Mouse (Mus musculus): Measurements from ENCODE around the gene Riok2.

Riok2 gene

DNA sequence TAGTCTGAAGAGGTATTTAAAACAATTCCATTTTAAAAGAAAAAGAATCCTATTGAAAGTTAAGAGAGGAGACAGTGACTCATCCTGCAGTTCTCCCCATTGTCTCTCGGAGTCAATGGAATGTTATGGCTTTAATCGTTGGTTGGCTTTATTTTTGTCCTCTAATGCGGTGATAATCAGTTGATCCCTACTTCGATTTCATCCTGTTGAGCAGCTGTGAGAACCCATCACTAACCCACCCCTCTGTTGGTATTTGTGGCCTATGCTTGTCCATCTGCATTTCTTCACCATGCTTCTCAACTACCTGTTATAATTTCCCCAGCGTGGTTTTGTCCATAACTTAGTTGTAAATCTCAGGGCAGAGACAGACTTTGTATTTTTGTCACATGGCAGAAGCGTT, 34.0 kb downstream of the Riok2 start:
- DNase-seq (ENCODE audit: low spot score in 2 of 2) = no peak

- DNase-seq (ENCODE audit: low spot score in 2 of 2) = no peak
These were observed 34.8 kb downstream of the Riok2 start for GRCm38 (mm10) chr17:17408720-17409478.

- DNase-seq (ENCODE audit: low spot score in 2 of 2) = no peak
These were observed 35.5 kb downstream of the Riok2 start for GRCm38 (mm10) chr17:17409601-17410000.

GRCm38 (mm10) chr17:17411443-17411842, 37.3 kb downstream of the Riok2 start:
- no peak for DNase-seq (ENCODE audit: low spot score in 2 of 2)

GRCm38 (mm10) chr17:17412176-17412575, 38.1 kb downstream of the Riok2 start:
- no peak for DNase-seq (ENCODE audit: low spot score in 2 of 2)

- no peak for DNase-seq (ENCODE audit: low spot score in 2 of 2)
These were observed 40.1 kb downstream of the Riok2 start for GRCm38 (mm10) chr17:17414206-17414605.

GRCm38 (mm10) chr17:17424609-17425307, 50.6 kb downstream of the Riok2 start:
- no peak for DNase-seq (ENCODE audit: low spot score in 2 of 2)

DNA sequence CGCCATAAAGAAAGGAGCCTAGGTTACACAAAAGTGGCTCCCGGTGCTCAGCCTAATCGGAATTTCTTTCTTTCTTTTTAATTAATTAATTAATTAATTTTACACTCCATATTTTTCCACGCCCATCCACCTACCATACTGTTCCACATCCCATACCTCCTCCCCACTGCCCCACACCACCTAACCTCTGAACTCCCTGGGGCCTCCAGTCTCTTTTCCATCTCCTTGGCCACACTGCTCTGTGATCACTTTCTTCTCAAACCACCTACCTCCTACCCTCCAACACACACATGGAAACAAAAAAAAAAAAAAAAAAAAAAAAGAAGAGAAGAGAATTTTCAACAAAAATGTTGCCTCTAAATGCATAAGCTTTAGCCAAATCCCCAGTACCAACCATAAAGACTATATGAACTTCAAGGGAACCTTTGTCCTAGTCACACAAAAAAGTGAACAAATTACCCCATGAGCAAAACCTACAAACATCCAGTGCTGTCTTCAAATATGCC, 51.3 kb downstream of the Riok2 start:
- no peak for DNase-seq (ENCODE audit: low spot score in 2 of 2)

DNA sequence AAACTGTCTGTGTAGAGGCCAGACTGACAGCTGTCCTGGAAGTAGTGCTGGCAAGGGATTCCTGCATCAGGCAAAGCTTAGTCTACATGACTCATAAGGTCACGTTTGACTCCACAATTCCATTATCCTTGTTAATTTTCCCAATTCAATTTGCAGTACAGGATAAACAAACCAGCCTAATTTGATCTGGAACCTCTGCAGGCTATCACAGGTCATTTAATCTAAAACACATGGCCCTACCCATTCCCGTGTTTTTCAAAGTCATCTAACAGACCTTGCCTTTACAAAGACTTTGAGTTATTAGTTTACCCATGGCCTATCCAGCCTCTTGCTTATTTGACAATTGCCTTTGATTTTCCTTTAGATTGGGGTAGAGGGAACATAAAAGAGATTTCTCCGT, 51.8 kb downstream of the Riok2 start:
- no peak for DNase-seq (ENCODE audit: low spot score in 2 of 2)

- no peak for DNase-seq (ENCODE audit: low spot score in 2 of 2)
These were observed 54.8 kb downstream of the Riok2 start for GRCm38 (mm10) chr17:17428888-17429287.

GRCm38 (mm10) chr17:17433679-17434078, 59.6 kb downstream of the Riok2 start:
- no peak for DNase-seq (ENCODE audit: low spot score in 2 of 2)

GRCm38 (mm10) chr17:17438576-17439191, 64.6 kb downstream of the Riok2 start:
- DNase-seq (ENCODE audit: low spot score in 2 of 2) = no peak

DNA sequence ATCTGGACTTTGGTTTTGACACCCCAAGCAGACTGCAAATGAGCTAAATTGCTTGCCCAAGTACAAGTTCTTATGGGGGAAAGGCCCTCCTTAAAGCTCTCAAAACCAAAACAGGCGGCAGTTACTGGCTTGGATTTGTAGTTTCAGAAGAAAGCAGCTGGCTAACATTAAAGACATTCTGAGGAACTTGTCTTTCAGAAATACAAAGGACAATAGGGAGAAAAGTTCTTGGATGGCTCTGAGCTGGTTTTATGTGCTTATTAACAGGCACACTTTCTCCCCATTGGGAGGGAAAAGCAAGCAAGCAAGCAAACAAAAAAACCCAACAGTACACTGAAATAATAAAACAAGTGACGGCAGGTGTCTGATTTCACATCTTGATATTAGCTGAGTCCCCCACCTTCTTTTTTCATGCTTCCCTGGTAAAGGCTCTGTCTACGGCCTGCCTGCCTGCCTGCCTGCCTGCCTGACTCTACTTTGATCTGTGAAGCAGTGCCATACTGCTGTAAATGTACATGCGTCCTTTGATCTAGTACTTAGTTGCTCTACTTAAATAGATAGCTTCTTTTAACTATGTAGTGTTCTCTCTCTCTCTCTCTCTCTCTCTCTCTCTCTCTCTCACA, 67.9 kb downstream of the Riok2 start:
- no peak for DNase-seq (ENCODE audit: low spot score in 2 of 2)

- no peak for DNase-seq (ENCODE audit: low spot score in 2 of 2)
These were observed 70.3 kb downstream of the Riok2 start for GRCm38 (mm10) chr17:17444297-17444886.
